Mouse (Mus musculus) thymus, adult 2 months (tissue): ENCODE results near the gene Mpp2. TPM values are rescaled to one million over a fixed set of nuclear protein-coding genes. Genes with fewer than 3 reads are reported as not detected.

Source experiments
- DNase-seq: peaks from one replicate; pipeline ENCODE4 v3.0.0; 2021
- H3K27ac ChIP-seq: fragments of 200-500 bp; 2 replicates; pipeline ENCODE4 v1.5.1; 2012; ENCODE audit warnings: low read length, control low read depth; ENCODE audit not compliant: control insufficient read depth, insufficient read depth
- H3K27me3 ChIP-seq: fragments of 200-500 bp; 2 replicates; pipeline ENCODE4 v1.6.1; 2012; ENCODE audit warnings: mild to moderate bottlenecking, low read length, moderate library complexity, mixed read lengths; ENCODE audit not compliant: control insufficient read depth, insufficient read depth
- H3K36me3 ChIP-seq: fragments of 200-500 bp; 2 replicates; pipeline ENCODE4 v1.6.1; 2012; ENCODE audit warnings: mild to moderate bottlenecking, low read length, moderate library complexity; ENCODE audit not compliant: control insufficient read depth, insufficient read depth
- H3K4me1 ChIP-seq: fragments of 200-500 bp; replicated peaks from 2 replicates; pipeline ENCODE4 v1.6.1; 2012; ENCODE audit warnings: low read length; ENCODE audit not compliant: control insufficient read depth, insufficient read depth
- H3K4me3 ChIP-seq: fragments of 200-500 bp; 2 replicates; pipeline ENCODE4 v1.5.1; 2012; ENCODE audit warnings: mild to moderate bottlenecking, low read length, control low read depth, moderate library complexity; ENCODE audit not compliant: control insufficient read depth, insufficient read depth
- CTCF ChIP-seq: fragments of 200-500 bp; IDR thresholded peaks from 2 replicates; pipeline ENCODE4 v1.5.1; 2012; ENCODE audit warnings: mild to moderate bottlenecking, control low read depth, low read length, moderate library complexity, borderline replicate concordance; ENCODE audit not compliant: control insufficient read depth, poor library complexity, insufficient read depth; ENCODE audit errors: extremely low read depth
- POLR2A ChIP-seq: fragments of 200-500 bp; IDR thresholded peaks from 2 replicates; pipeline ENCODE4 v1.6.1; 2012; ENCODE audit warnings: mild to moderate bottlenecking, low read length, control low read depth, moderate library complexity; ENCODE audit not compliant: control insufficient read depth, poor library complexity, insufficient read depth; ENCODE audit errors: extremely low read depth
- WGBS: fragments of 180-500 bp; shearing (Covaris S2); methylation state at CpG from one replicate; pipeline ENCODE4 v1.1.7; 2018; 5-methylcytosine and 5-hydroxymethylcytosine counted together
- polyA plus RNA-seq: library from polyadenylated mRNA; depleted of rRNA; stranded (reverse); fragments of >200 nt; gene quantifications from 2 replicates; pipeline ENCODE4 v1.2.3, GENCODE M21; 2012; rRNA removed

Mpp2 gene
- 3.7 and 3.8 TPM in 2 replicates for polyA plus RNA-seq

DNA sequence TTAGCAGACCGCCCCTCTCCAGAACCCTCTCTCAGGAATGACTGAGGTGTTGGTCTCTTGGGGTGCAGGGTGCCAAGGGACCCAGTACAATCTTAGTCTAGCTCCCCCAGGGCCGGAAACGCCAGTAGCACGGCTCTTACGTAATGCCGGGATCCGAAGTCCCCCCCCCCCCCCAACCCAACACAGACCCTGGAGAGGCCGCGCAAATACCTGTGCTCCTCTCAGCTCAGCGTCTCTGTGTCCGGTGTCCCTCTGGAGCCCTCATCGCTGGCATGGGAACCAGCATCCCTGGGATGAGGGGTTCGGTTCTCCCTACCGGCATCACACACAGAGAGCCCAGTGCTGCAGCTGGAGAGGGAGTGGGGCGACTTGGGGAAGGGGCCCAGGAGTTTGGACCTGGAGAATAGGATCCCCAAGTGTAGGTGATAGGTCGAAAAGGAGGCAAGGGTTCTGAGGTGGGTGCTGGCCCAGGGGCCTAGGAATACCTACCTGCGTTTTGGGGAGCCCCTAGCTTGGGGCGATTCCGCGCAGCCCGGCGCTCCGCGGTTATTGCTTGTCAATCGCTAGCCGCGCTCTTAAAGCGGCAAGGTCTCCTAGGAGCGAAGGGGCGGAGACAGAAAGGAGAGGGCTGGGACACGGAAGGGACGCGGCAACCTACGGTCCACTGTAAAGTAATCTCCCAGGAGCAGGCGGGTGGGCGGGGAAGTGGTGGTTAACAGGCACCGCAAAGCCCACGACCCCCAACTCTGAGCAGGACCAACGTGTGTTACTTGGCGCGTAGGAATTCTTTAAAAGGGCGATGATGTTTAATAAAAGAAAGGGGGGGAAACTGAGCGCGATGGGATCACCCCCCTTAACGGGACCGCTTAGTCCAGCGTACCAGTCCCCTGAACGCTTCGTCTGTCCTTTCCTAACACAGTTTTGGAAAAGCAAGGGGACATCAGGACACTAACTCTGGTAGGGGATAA lies at the start of gene Mpp2:
Mpp2 (minus strand) TSS at position 585 of the 968 bp plus-strand sequence.
- H3K27ac ChIP-seq = no peak within 1 kb of the TSS
- H3K27me3 ChIP-seq = peaks cover 17% of the 10 kb centered on the region
- no peak for DNase-seq
- H3K4me1 ChIP-seq = peaks cover 25% of the 10 kb centered on the region
- peak within 1 kb of the TSS; percentile 36 for H3K4me3 ChIP-seq
- TF ChIP-seq POLR2A (no peak), CTCF (no peak)
- no peaks in the 10 kb centered on the region for H3K36me3 ChIP-seq
- WGBS = under 1% methylated on average over 49 of the region's 49 CpGs

DNA sequence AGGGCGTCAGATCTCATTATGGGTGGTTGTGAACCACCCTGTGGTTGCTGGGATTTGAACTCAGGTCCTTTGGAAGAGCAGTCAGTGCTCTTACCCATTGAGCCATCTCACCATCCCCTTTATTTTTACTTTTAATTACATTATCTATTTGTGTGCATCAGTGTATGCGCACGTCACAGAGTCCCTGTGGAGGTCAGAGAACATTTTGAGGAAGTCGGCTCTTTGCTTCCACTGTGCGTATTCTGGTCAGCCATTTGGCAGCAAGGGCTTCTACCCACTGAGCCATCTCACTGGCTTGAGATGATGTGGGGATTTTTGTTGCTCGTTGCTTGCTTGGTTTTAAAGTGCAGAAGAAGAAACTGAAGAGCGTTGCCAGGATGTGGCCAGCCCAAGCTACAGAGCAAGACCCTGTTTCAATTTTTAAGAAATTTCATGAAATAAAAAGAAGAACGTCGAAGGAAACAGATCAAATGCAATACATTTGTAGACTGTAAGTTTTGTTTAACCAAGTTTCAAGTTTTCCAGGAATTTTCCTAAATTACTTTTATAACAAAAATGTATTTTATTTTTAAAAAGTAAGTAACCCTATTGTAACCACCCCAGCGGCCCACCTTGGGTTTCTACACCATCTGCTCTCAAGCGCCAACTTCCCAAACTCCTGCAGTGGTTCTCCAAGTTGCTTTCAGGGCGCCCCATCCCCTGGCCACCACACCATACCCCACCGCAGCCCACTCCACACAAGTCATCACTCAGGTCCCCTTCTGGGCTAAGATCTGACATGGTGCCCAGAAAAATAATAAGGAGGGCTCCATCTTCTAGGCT lies 49.5 kb upstream of the Mpp2 start:
- 23% methylated on average over 13 of the region's 13 CpGs for WGBS
- Histone ChIP-seq H3K4me3 (no peak overlapping the region), H3K27me3 (no peaks in the 10 kb centered on the region; the same call in 1 of the 2 replicates), H3K27ac (no peak overlapping the region), H3K4me1 (no peaks in the 10 kb centered on the region), H3K36me3 (no peaks in the 10 kb centered on the region)
- DNase-seq = no peak
- no peak for TF ChIP-seq POLR2A
- no peak for TF ChIP-seq CTCF

DNA sequence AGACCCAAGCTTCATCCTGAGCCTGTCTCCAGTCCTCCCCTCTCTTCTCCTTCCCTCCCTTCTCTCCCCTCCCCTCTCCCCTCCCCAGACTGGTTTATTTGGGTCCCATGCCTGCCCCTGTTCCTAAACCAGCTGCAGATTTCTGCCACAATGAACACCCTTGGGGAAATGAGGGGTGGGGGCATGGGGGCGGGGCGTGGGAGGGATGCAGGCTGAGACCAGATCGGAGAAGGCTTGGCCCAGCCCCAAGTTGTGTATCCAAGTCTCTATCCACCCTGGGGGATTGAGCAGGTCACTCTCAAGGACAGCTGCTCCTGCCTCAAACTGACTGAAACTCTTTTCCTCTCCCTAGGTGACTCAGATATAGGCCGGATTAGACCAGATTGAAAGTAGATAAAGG lies 46.2 kb upstream of the Mpp2 start:
- DNase-seq = no peak
- Histone ChIP-seq H3K36me3 (no peaks in the 10 kb centered on the region), H3K27me3 (no peaks in the 10 kb centered on the region; the same call in 1 of the 2 replicates), H3K4me3 (no peak overlapping the region), H3K27ac (no peak overlapping the region), H3K4me1 (no peaks in the 10 kb centered on the region)
- no peak for TF ChIP-seq CTCF
- no peak for TF ChIP-seq POLR2A
- 48% methylated on average over 4 of the region's 4 CpGs for WGBS

DNA sequence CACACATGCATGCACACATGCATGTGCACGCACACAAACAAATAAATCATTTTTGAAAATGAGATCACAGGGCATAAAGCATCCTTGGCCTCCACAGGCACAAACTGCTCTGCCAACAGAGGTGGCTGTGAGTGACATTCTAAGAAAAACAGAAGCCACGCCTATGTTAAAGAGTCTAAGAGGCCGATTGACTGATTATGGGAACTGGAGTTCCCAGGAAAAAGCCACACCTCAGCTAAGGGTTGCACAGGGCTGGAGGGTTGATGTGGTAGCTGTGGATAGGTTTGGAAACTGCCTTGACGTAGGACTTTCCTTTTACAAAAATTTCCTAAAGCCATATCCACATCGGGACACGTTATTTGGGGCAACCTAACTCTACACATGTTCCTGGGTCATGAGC lies 29.1 kb upstream of the Mpp2 start:
- Histone ChIP-seq H3K4me1 (no peaks in the 10 kb centered on the region), H3K4me3 (no peak overlapping the region), H3K27me3 (no peaks in the 10 kb centered on the region), H3K27ac (no peak overlapping the region), H3K36me3 (no peaks in the 10 kb centered on the region)
- DNase-seq = no peak
- WGBS = 83% methylated on average over 6 of the region's 6 CpGs
- no peak for TF ChIP-seq POLR2A
- no peak for TF ChIP-seq CTCF

DNA sequence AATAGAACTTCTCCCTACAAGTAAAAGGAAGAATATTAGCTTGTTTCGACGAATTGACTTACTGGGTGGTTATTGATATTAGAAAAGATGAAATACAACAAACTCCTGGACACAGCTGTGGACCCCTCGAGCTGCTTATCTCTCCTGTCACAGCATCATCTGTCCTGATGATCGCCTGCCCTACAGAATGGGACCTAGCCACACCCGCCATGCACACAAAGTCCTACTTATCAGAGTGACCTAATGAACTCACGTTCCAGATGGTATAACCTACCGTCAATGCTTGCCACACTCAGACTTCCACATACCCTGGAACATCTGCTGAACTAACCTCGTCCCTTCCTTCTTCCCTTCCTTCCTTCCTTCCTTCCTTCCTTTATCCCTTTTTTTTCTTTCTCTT lies 27.9 kb upstream of the Mpp2 start:
- no peak overlapping the region for H3K27ac ChIP-seq
- 76% methylated on average over 8 of the region's 8 CpGs for WGBS
- no peaks in the 10 kb centered on the region for H3K27me3 ChIP-seq
- no peak for DNase-seq
- H3K4me3 ChIP-seq = no peak overlapping the region
- TF ChIP-seq CTCF = no peak
- no peak for TF ChIP-seq POLR2A
- no peaks in the 10 kb centered on the region for H3K36me3 ChIP-seq
- H3K4me1 ChIP-seq = no peaks in the 10 kb centered on the region

DNA sequence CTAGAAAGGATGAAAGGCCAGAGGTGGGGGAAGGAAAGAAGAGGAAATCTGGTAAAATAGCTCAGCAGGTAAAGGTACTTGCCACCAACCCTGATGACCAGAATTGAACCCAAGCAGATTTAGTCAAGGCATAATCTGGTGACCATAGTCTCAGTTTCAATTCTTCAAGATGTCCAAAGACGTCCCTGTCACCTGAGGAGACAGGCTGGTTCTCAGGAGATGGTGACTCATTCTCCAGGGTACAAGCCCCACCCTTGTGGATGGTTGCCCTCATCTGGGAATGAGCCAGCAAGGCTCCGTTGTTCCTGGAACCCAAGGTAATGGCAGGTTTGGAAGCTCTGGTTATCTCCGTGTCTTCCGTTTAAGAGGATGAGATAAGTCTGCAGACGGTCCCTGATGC lies 23.3 kb upstream of the Mpp2 start:
- H3K4me1 ChIP-seq = no peaks in the 10 kb centered on the region
- H3K27ac ChIP-seq = no peak overlapping the region
- 92% methylated on average over 5 of the region's 5 CpGs for WGBS
- no peak overlapping the region for H3K4me3 ChIP-seq
- DNase-seq = no peak
- no peak for TF ChIP-seq CTCF
- TF ChIP-seq POLR2A = no peak
- H3K27me3 ChIP-seq = peaks cover 7% of the 10 kb centered on the region; the same call in 1 of the 2 replicates
- no peaks in the 10 kb centered on the region for H3K36me3 ChIP-seq
